Mouse (Mus musculus) ES-E14 (cell line): ENCODE measurements around the gene Tmprss11e. TPM values are rescaled to one million over a fixed set of nuclear protein-coding genes. Genes with fewer than 3 reads are reported as not detected.

ENCODE experiments used
- DNase-seq: peaks from one replicate; pipeline ENCODE4 v3.0.0-alpha.2; 2013; ENCODE audit warnings: low read depth, low spot score
- H3K27ac ChIP-seq: 2 replicates; pipeline ENCODE4 v1.5.1; 2012; ENCODE audit warnings: low read depth, mild to moderate bottlenecking, low read length, moderate library complexity, mixed read lengths; ENCODE audit not compliant: poor library complexity, insufficient read depth, severe bottlenecking
- H3K36me3 ChIP-seq: 2 replicates; pipeline ENCODE4 v1.6.1; 2012; ENCODE audit warnings: mild to moderate bottlenecking, low read length, moderate library complexity, mixed read lengths; ENCODE audit not compliant: control insufficient read depth, poor library complexity, insufficient read depth, severe bottlenecking
- H3K4me1 ChIP-seq, 2 experiments: fragments of 150-350 bp in 1 of 2; sonication (generic) in 1 of 2; 2 replicates each; pipeline ENCODE4 v1.6.1; 2012; ENCODE audit warnings: low read length in 2 of 2, mild to moderate bottlenecking in 1 of 2, mixed read lengths in 1 of 2; ENCODE audit not compliant: control insufficient read depth in 2 of 2, insufficient read depth in 2 of 2, poor library complexity in 1 of 2
- H3K4me3 ChIP-seq, 2 experiments: fragments of 150-350 bp in 1 of 2; sonication (generic) in 1 of 2; 2 replicates each; pipeline ENCODE4 v1.5.1; 2012; ENCODE audit warnings: low read length in 2 of 2, low read depth in 1 of 2, mild to moderate bottlenecking in 1 of 2, mixed read lengths in 1 of 2; ENCODE audit not compliant: insufficient read depth in 1 of 2, poor library complexity in 1 of 2, severe bottlenecking in 1 of 2
- H3K9ac ChIP-seq: 2 replicates; pipeline ENCODE4 v1.6.1; 2012; ENCODE audit warnings: low read depth, mild to moderate bottlenecking, low read length, mixed read lengths; ENCODE audit not compliant: poor library complexity, insufficient read depth, severe bottlenecking
- H3K9me3 ChIP-seq: fragments of 150-350 bp; sonication (generic); 2 replicates; pipeline ENCODE4 v1.6.1; 2012; ENCODE audit warnings: low read depth, mild to moderate bottlenecking, low read length; ENCODE audit not compliant: control insufficient read depth, insufficient read depth
- CHD2 ChIP-seq: IDR thresholded peaks from 2 replicates; pipeline ENCODE4 v1.6.1; 2014; ENCODE audit warnings: mild to moderate bottlenecking, low read depth, low read length, inconsistent platforms
- HCFC1 ChIP-seq: IDR thresholded peaks from 2 replicates; pipeline ENCODE4 v1.6.1; 2012; ENCODE audit warnings: low read length, inconsistent platforms, borderline replicate concordance; ENCODE audit not compliant: insufficient read depth
- MAFK ChIP-seq: IDR thresholded peaks from 2 replicates; pipeline ENCODE4 v1.6.1; 2014; ENCODE audit warnings: mild to moderate bottlenecking, low read depth, low read length, inconsistent platforms; ENCODE audit not compliant: insufficient read depth
- ZC3H11A ChIP-seq: IDR thresholded peaks from 2 replicates; pipeline ENCODE4 v1.6.1; 2012; ENCODE audit warnings: low read depth, mild to moderate bottlenecking, inconsistent platforms, low read length, borderline replicate concordance
- ZNF384 ChIP-seq: IDR thresholded peaks from 2 replicates; pipeline ENCODE4 v1.6.1; 2012; ENCODE audit warnings: low read depth, low read length, inconsistent platforms
- in situ Hi-C, 2 experiments: fragments of 600-800 bp; cut with MboI; formaldehyde crosslinking; loops; one replicate each; pipeline ENCODE4 v1.15.1; 2025; ENCODE audit warnings: low sequenced_read_pairs in 2 of 2, inconsistent platforms in 1 of 2; ENCODE audit not compliant: unreplicated experiment in 2 of 2
- total RNA-seq: library from RNA; depleted of rRNA; stranded (reverse); fragments of 300-350 nt; gene quantifications from 2 replicates; pipeline ENCODE4 v1.2.3, GENCODE M21; 2012; rRNA removed

Tmprss11e gene
- total RNA-seq = 0.09 TPM in 1 of 2 replicates, not detected in the other

DNA sequence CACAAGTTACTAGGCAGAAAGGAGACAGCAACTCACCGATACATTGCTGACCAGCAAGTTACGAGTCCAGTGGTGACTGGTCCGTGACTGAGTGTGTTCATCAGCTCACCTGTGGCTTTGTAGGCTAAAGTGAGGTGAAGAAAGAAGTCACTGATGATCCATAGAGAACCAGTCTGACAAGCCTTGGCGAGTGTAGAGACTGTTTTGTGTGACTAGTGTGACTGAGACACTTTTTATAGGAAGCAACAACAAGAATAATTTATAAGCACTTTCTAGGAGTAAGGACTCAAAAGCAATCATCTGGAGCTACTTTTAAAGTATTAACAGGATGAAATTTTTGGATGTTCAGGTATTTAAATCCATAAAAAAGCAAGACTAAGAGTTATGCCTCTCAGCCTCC, at the start of gene Tmprss11e:
TSS of gene Tmprss11e (minus strand) at position 101 of the 400 bp plus-strand sequence.
- no peak within 1 kb of the TSS for H3K9ac ChIP-seq
- in situ Hi-C loops = no loop called here
- no peaks in the 10 kb centered on the region for H3K4me1 ChIP-seq
- no peaks in the 10 kb centered on the region for H3K36me3 ChIP-seq
- no peaks in the 10 kb centered on the region for H3K9me3 ChIP-seq
- H3K27ac ChIP-seq = no peak within 1 kb of the TSS
- no peak for TF ChIP-seq ZC3H11A
- TF ChIP-seq ZNF384 = no peak
- TF ChIP-seq HCFC1 = no peak
- TF ChIP-seq MAFK = no peak
- TF ChIP-seq CHD2 = no peak
- DNase-seq = no peak
- H3K4me3 ChIP-seq = no peak within 1 kb of the TSS

GRCm38 (mm10) chr5:86792807-86793206, 47.2 kb upstream of the Tmprss11e start:
- no peak for TF ChIP-seq MAFK
- TF ChIP-seq CHD2 = no peak
- no peak for TF ChIP-seq ZNF384
- no peak for TF ChIP-seq HCFC1
- no peak for TF ChIP-seq ZC3H11A
- in situ Hi-C loops = no loop called here
- H3K4me3 ChIP-seq = no peak overlapping the region
- no peak overlapping the region for H3K27ac ChIP-seq
- no peaks in the 10 kb centered on the region for H3K36me3 ChIP-seq
- no peak overlapping the region for H3K9ac ChIP-seq
- H3K4me1 ChIP-seq = no peaks in the 10 kb centered on the region
- H3K9me3 ChIP-seq = no peaks in the 10 kb centered on the region
- DNase-seq = no peak

DNA sequence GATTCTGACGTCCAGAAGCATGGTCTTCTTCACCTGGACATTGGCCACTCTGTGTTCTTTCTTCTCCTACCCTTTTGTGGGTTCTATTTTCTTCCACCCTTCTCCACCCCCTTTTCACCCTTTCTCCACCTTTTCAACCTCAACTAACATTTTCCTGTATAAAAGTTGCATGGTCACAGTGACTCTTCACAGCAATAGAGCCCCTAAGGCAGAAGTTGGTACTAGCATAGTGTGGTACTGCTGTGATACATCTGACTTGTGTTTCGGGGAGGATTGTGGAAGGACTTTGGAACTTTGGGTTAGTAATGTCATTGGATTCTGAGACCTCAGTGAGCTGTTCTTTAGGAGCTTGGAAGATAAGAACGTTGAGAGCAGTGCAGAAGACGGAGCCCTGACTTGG, 46.6 kb upstream of the Tmprss11e start:
- no peak for TF ChIP-seq MAFK
- no peak for TF ChIP-seq HCFC1
- TF ChIP-seq ZC3H11A = no peak
- TF ChIP-seq CHD2 = no peak
- no peak for TF ChIP-seq ZNF384
- Histone ChIP-seq H3K27ac (no peak overlapping the region), H3K4me1 (peaks cover 1 to 3% of the 10 kb centered on the region in 2 experiments; a peak in 2 of 4 replicates), H3K9me3 (no peaks in the 10 kb centered on the region), H3K9ac (no peak overlapping the region), H3K36me3 (no peaks in the 10 kb centered on the region), H3K4me3 (no peak overlapping the region)
- in situ Hi-C loops = no loop called here
- DNase-seq = no peak

- TF ChIP-seq ZNF384 = no peak
- TF ChIP-seq HCFC1 = no peak
- no peak for TF ChIP-seq CHD2
- no peak for TF ChIP-seq ZC3H11A
- no peak for TF ChIP-seq MAFK
- H3K36me3 ChIP-seq = no peaks in the 10 kb centered on the region
- peaks cover 3 to 6% of the 10 kb centered on the region in 2 experiments; a peak in 2 of 4 replicates for H3K4me1 ChIP-seq
- in situ Hi-C loops = no loop called here
- H3K9me3 ChIP-seq = no peaks in the 10 kb centered on the region
- no peak overlapping the region for H3K4me3 ChIP-seq
- H3K27ac ChIP-seq = no peak overlapping the region
- no peak for DNase-seq
- no peak overlapping the region for H3K9ac ChIP-seq
These were observed 44.3 kb upstream of the Tmprss11e start for GRCm38 (mm10) chr5:86789954-86790353.

- H3K36me3 ChIP-seq = no peaks in the 10 kb centered on the region
- in situ Hi-C loops = no loop called here
- H3K9ac ChIP-seq = no peak overlapping the region
- peaks cover 6% of the 10 kb centered on the region in 2 experiments; a peak in 3 of 4 replicates for H3K4me1 ChIP-seq
- H3K9me3 ChIP-seq = no peaks in the 10 kb centered on the region
- H3K27ac ChIP-seq = no peak overlapping the region
- TF ChIP-seq ZC3H11A = no peak
- TF ChIP-seq HCFC1 = no peak
- no peak for TF ChIP-seq CHD2
- TF ChIP-seq MAFK = no peak
- TF ChIP-seq ZNF384 = no peak
- H3K4me3 ChIP-seq = no peak overlapping the region
- DNase-seq = no peak
These were observed 41.2 kb upstream of the Tmprss11e start for GRCm38 (mm10) chr5:86786798-86787197.
